Mouse (Mus musculus): ENCODE measurements around the gene Prkab2. TPM values are rescaled to one million over a fixed set of nuclear protein-coding genes. Genes with fewer than 3 reads are reported as not detected.

Gene Prkab2
- total and polyA plus RNA-seq, 3 experiments: 3.3 to 7.0 TPM; not detected in 1

DNA sequence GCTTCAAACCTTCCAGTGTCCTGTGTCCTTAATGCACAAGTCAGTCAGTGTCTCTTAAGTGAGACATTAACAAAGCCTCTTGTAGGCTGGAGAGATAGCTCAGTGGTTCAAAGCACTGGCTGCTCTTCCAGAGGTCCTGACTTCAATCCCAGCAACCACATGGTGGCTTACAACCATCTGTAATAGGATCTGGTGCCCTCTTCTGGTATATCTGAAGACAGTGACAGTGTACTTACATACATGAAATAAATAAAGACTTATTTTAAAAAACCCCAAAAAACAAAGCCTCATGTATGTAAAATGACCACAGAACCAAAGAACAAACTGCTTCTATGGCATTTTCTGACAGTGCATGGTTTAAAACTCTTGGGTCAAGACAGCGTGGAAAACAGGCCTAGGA, 57.9 kb downstream of the Prkab2 start:
- Histone ChIP-seq H3K27ac (ENCODE audit: control insufficient read depth, low read depth, low read length) (no peak overlapping the region), H3K27me3 (ENCODE audit: control insufficient read depth in 1 of 2, insufficient read depth in 2 of 2, low read length in 2 of 2) (no peaks in the 10 kb centered on the region; a peak in 2 of 4 replicates), H3K4me3 (ENCODE audit: control insufficient read depth in 1 of 2, insufficient read depth in 1 of 2, low read depth in 2 of 2, low read length in 2 of 2) (no peak overlapping the region), H3K9me3 (replicated peaks; ENCODE audit: insufficient read depth, low read length) (no peaks in the 10 kb centered on the region), H3K79me2 (ENCODE audit: control insufficient read depth, insufficient read depth, low read length, poor library complexity) (no peaks in the 10 kb centered on the region), H3K36me3 (ENCODE audit: control insufficient read depth in 1 of 2, insufficient read depth in 2 of 2, low read length in 2 of 2) (no peaks in the 10 kb centered on the region), H3K4me1 (ENCODE audit: control insufficient read depth in 1 of 2, insufficient read depth in 2 of 2, low read length in 2 of 2) (no peaks in the 10 kb centered on the region), H3K9ac (ENCODE audit: control insufficient read depth, low read depth, low read length, poor library complexity, severe bottlenecking) (no peak overlapping the region)
- DNase-seq (ENCODE audit: low read depth, low spot score): peak; percentile 47
- TF ChIP-seq SMC3 (IDR thresholded peaks at IDR 0.05; ENCODE audit: low read depth, low read length) (peak; percentile 62), ZC3H11A (IDR thresholded peaks at IDR 0.05; ENCODE audit: low read depth, low read length) (peak; percentile 36; the same call in 1 of the 2 replicates), CHD2 (IDR thresholded peaks at IDR 0.05; ENCODE audit: low read length) (no peak), CTCF (IDR thresholded peaks at IDR 0.05 in 2 of 3, conservative IDR thresholded peaks at IDR 0.05 in 1 of 3; ENCODE audit: control insufficient read depth in 1 of 3, insufficient read depth in 1 of 3, low read depth in 2 of 3, low read length in 3 of 3, poor library complexity in 1 of 3, severe bottlenecking in 1 of 3) (peak in 2 of 3 experiments; percentile 17 to 61; a peak in 4 of 6 replicates), BHLHE40 (IDR thresholded peaks at IDR 0.05; ENCODE audit: borderline replicate concordance, low read depth, low read length) (no peak), TAL1 (IDR thresholded peaks at IDR 0.05; ENCODE audit: low read length) (no peak), CHD1 (IDR thresholded peaks at IDR 0.05; ENCODE audit: low read depth, low read length) (no peak), USF2 (IDR thresholded peaks at IDR 0.05; ENCODE audit: borderline replicate concordance in 1 of 2, insufficient read depth in 1 of 2, low read depth in 1 of 2, low read length in 2 of 2) (no peak), MYC (IDR thresholded peaks at IDR 0.05; ENCODE audit: low read depth, low read length) (peak; percentile 79; the same call in 1 of the 2 replicates), MEF2A (IDR thresholded peaks at IDR 0.05; ENCODE audit: extremely low read depth, insufficient replicate concordance, low read depth, low read length, poor library complexity, severe bottlenecking) (no peak), RAD21 (IDR thresholded peaks at IDR 0.05; ENCODE audit: low read depth, low read length) (peak; percentile 50)

DNA sequence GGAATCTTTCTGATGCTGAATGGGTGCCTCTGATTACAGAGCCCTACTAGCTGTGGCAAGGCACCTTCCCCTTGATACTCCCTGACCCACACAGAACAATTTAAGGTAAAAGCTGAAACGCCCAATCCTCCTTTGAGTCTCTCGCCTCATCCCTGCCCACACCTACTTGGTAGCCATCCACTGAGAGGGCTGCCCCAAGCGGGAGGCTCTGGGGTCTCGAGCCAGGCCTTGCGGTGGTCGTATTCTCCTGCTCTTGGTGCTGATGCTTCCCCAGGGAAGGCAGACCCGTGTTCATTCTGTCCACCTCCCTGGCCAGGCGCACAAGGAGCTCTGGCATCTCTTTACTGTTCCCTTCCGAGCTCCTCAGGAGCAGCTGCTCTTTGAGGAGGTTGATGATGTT, 61.1 kb downstream of the Prkab2 start:
- Histone ChIP-seq H3K9me3 (replicated peaks; ENCODE audit: insufficient read depth, low read length) (0 out of 2 replicates have a peak, but pooled peaks cover 3% of the 10 kb centered on the region), H3K4me1 (ENCODE audit: control insufficient read depth in 1 of 2, insufficient read depth in 2 of 2, low read length in 2 of 2) (no peaks in the 10 kb centered on the region)
- DNase-seq (ENCODE audit: low read depth, low spot score): no peak

More for the DNA sequence above, 61.1 kb downstream of the Prkab2 start:
- Histone ChIP-seq H3K9ac (ENCODE audit: control insufficient read depth, low read depth, low read length, poor library complexity, severe bottlenecking) (no peak overlapping the region), H3K79me2 (ENCODE audit: control insufficient read depth, insufficient read depth, low read length, poor library complexity) (no peaks in the 10 kb centered on the region), H3K27me3 (ENCODE audit: control insufficient read depth in 1 of 2, insufficient read depth in 2 of 2, low read length in 2 of 2) (peaks cover 0 to 1% of the 10 kb centered on the region in 2 experiments; a peak in 2 of 4 replicates), H3K36me3 (ENCODE audit: control insufficient read depth in 1 of 2, insufficient read depth in 2 of 2, low read length in 2 of 2) (no peaks in the 10 kb centered on the region), H3K4me3 (ENCODE audit: control insufficient read depth in 1 of 2, insufficient read depth in 1 of 2, low read depth in 2 of 2, low read length in 2 of 2) (no peak overlapping the region), H3K27ac (ENCODE audit: control insufficient read depth, low read depth, low read length) (no peak overlapping the region)
- TF ChIP-seq POLR2AphosphoS5 (IDR thresholded peaks at IDR 0.05; ENCODE audit: borderline replicate concordance, low read depth, low read length) (no peak), POLR2AphosphoS2 (IDR thresholded peaks at IDR 0.05; ENCODE audit: low read length) (no peak), HCFC1 (IDR thresholded peaks at IDR 0.05; ENCODE audit: low read depth, low read length) (no peak), ZC3H11A (IDR thresholded peaks at IDR 0.05; ENCODE audit: low read depth, low read length) (no peak), TBP (IDR thresholded peaks at IDR 0.05; ENCODE audit: low read depth, low read length) (no peak), NRF1 (IDR thresholded peaks at IDR 0.05; ENCODE audit: insufficient read depth, low read depth, low read length, poor library complexity, severe bottlenecking) (no peak), USF1 (IDR thresholded peaks at IDR 0.05; ENCODE audit: low read depth, low read length) (no peak), ZMIZ1 (IDR thresholded peaks at IDR 0.05; ENCODE audit: low read depth, low read length) (no peak), ETS1 (IDR thresholded peaks at IDR 0.05; ENCODE audit: low read depth, low read length) (no peak), MAZ (IDR thresholded peaks at IDR 0.05; ENCODE audit: low read depth, low read length) (no peak), E2F4 (IDR thresholded peaks at IDR 0.05; ENCODE audit: borderline replicate concordance, low read depth, low read length) (no peak), MAX (IDR thresholded peaks at IDR 0.05; ENCODE audit: low read length) (no peak), USF2 (IDR thresholded peaks at IDR 0.05; ENCODE audit: borderline replicate concordance in 1 of 2, insufficient read depth in 1 of 2, low read depth in 1 of 2, low read length in 2 of 2) (no peak), BHLHE40 (IDR thresholded peaks at IDR 0.05; ENCODE audit: borderline replicate concordance, low read depth, low read length) (no peak), CHD2 (IDR thresholded peaks at IDR 0.05; ENCODE audit: low read length) (no peak), EP300 (IDR thresholded peaks at IDR 0.05; ENCODE audit: low read depth in 1 of 2, low read length in 2 of 2) (no peak)

Measured in MEL (cell line).